Mouse (Mus musculus) lung, postnatal 0 days (tissue): ENCODE data around the gene Gpalpp1.

Experiments used
- CTCF ChIP-seq: IDR thresholded peaks from 2 replicates; pipeline ENCODE4 v1.5.1; 2016; ENCODE audit warnings: antibody characterized with exemption, mild to moderate bottlenecking
- EP300 ChIP-seq: IDR thresholded peaks from 2 replicates; pipeline ENCODE4 v1.6.1; 2016; ENCODE audit warnings: antibody characterized with exemption, mild to moderate bottlenecking, control low read depth

GRCm38 (mm10) chr14:76153003-76153675 lies 42.6 kb upstream of the Gpalpp1 start:
- TF ChIP-seq CTCF: no peak
- no peak for TF ChIP-seq EP300
